Mouse (Mus musculus): Measurements from ENCODE around the gene Tanc2.

DNA sequence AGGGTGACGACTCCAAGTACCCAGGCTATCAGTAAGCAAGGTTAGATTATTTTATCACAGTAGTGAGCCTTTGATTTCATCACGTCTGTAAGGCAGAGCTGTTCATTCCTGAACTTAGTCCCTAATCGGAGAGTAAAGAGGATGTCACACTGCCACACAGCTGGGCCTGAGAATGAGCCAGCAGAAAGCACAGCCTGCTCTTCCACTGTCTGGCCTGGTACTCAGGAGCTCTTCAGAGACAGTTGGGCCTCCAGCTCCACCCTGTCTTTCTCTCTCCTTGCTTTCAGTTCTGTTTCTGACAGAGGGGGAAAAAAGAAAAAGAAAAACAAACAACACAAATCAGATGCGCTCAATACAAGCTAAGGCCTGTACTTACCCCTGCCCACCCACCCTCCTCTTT lies 376.5 kb downstream of the Tanc2 start:
- TF ChIP-seq CTCF (IDR thresholded peaks at IDR 0.05; ENCODE audit: borderline replicate concordance, control insufficient read depth, extremely low read depth, insufficient read depth, low read length, poor library complexity) (no peak), POLR2A (IDR thresholded peaks at IDR 0.05; ENCODE audit: control insufficient read depth, extremely low read depth, insufficient read depth, low read length, poor library complexity) (no peak)

Measured in thymus, adult 2 months (tissue).